Mouse (Mus musculus) cortical plate, adult 2 months (tissue): ENCODE results near the gene Zbtb24.

Source experiments
- CTCF ChIP-seq: fragments of 200-500 bp; IDR thresholded peaks from 2 replicates; pipeline ENCODE4 v1.5.1; 2011; ENCODE audit warnings: mild to moderate bottlenecking, control low read depth, low read length; ENCODE audit not compliant: insufficient read depth; ENCODE audit errors: extremely low read depth
- POLR2A ChIP-seq: fragments of 200-500 bp; IDR thresholded peaks from 2 replicates; pipeline ENCODE4 v1.6.1; 2011; ENCODE audit warnings: mild to moderate bottlenecking, low read length, control low read depth; ENCODE audit not compliant: insufficient read depth; ENCODE audit errors: extremely low read depth

GRCm38 (mm10) chr10:41476171-41477017, 26.2 kb downstream of the Zbtb24 start, which contains the start of gene Mical1:
- TF ChIP-seq CTCF = no peak
- TF ChIP-seq POLR2A = no peak
